Mouse (Mus musculus) stomach, embryonic 16.5 days (tissue): ENCODE data around the gene Alkbh5. TPM values are rescaled to one million over a fixed set of nuclear protein-coding genes. Genes with fewer than 3 reads are reported as not detected.
"Not testable (repeated sequence)": the region's sequence is repeated elsewhere in the genome, so short reads cannot be mapped to it uniquely, and the experiment has no call there.

ENCODE experiments used
- ATAC-seq: fragments of 200-750 bp; cut with Nextera tagmentation; 2 replicates; pipeline ENCODE4 v1.8.0; 2017; ENCODE audit warnings: moderate number of reproducible peaks, moderate TSS enrichment; ENCODE audit not compliant: insufficient read depth, low FRiP score
- H3K27ac ChIP-seq: fragments of 300-500 bp; sonication (generic); 2 replicates; pipeline ENCODE4 v1.5.1; 2014; ENCODE audit warnings: low read length
- H3K27me3 ChIP-seq: fragments of 300-500 bp; sonication (generic); 2 replicates; pipeline ENCODE4 v1.6.1; 2014; ENCODE audit warnings: low read length, control low read depth, mixed read lengths; ENCODE audit not compliant: control insufficient read depth, insufficient read depth
- H3K36me3 ChIP-seq: fragments of 300-500 bp; sonication (generic); 2 replicates; pipeline ENCODE4 v1.6.1; 2014; ENCODE audit warnings: low read length; ENCODE audit not compliant: control insufficient read depth, insufficient read depth
- H3K4me1 ChIP-seq: fragments of 300-500 bp; sonication (generic); 2 replicates; pipeline ENCODE4 v1.6.1; 2014; ENCODE audit warnings: low read length, control low read depth, mixed read lengths; ENCODE audit not compliant: control insufficient read depth, insufficient read depth
- H3K4me2 ChIP-seq: fragments of 300-500 bp; sonication (generic); 2 replicates; pipeline ENCODE4 v1.6.1; 2014; ENCODE audit warnings: low read depth, low read length, mixed read lengths
- H3K4me3 ChIP-seq: fragments of 300-500 bp; sonication (generic); replicated peaks from 2 replicates; pipeline ENCODE4 v1.5.1; 2014; ENCODE audit warnings: mild to moderate bottlenecking, low read length
- H3K9ac ChIP-seq: fragments of 300-500 bp; sonication (generic); 2 replicates; pipeline ENCODE4 v1.6.1; 2014; ENCODE audit warnings: low read length
- H3K9me3 ChIP-seq: fragments of 300-500 bp; sonication (generic); replicated peaks from 2 replicates; pipeline ENCODE4 v1.6.1; 2016; ENCODE audit warnings: low read length, control low read depth; ENCODE audit not compliant: control insufficient read depth
- WGBS: fragments of 180-500 bp; shearing (Covaris S2); extraction: QIAGEN DNeasy Blood & Tissue Kit; methylation state at CpG from one replicate; pipeline ENCODE4 v1.1.7; 2014; 5-methylcytosine and 5-hydroxymethylcytosine counted together
- polyA plus RNA-seq: library from polyadenylated mRNA; unstranded; fragments of >200 nt; fragmentation: Nextera tagmentation; extraction: Ambion mirVana; gene quantifications from 2 replicates; pipeline ENCODE4 v1.2.1, GENCODE M21; 2015

The Alkbh5 gene
- polyA plus RNA-seq, 1 experiment from 2014 or later, result 26.7 TPM

DNA sequence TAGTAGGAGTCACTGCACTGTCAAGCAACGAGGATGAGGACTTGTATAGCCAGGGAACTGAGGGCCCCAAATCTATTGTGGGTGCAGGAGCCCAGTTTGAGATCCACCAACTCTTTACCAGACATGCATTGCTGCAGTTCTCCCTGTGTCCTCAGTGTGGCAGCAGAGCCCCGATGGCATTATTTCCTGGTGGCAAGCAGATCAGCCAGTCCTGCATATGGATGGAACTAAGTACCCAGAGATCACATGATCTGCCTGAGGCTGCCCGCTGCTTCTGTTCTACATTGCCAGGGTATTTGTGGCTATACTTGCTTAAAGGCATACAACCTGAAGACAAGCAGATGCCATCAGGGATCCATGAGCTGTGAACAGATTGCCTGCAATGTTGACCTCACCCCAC is 23.2 kb downstream of the Alkbh5 start:
- 11% methylated on average over 3 of the region's 3 CpGs for WGBS
- Histone ChIP-seq H3K4me3 (no peak overlapping the region), H3K27me3 (no peaks in the 10 kb centered on the region), H3K9me3 (no peaks in the 10 kb centered on the region), H3K27ac (no peak overlapping the region), H3K36me3 (peaks cover 9% of the 10 kb centered on the region), H3K4me1 (no peaks in the 10 kb centered on the region), H3K9ac (no peak overlapping the region), H3K4me2 (no peak overlapping the region)
- peak; percentile 53; the same call in 1 of the 2 replicates for ATAC-seq

DNA sequence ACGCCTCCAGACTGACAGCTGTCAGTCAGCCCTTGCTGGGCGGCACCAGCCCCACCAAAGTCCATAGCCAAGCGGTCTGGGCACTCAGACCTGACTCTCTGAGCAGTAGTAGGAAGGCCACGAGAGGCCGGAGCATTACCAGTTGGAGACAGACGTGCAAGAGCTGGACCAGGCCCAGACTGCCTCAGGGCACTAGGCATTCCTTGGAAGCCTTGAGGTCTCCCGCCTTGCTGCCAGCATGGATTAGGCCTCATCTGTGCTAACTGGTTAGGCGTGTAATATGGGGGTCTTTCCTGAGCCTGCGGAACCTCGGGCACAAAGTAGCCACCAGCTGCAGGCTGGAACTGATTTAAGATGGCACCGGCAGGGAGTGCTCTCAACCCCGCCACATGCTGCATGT is 37.8 kb downstream of the Alkbh5 start:
- not testable (repeated sequence) for H3K4me3 ChIP-seq, H3K9me3 ChIP-seq, H3K36me3 ChIP-seq, ATAC-seq, H3K9ac ChIP-seq, H3K27me3 ChIP-seq, H3K4me2 ChIP-seq, H3K27ac ChIP-seq, H3K4me1 ChIP-seq
- WGBS, result 82% methylated on average over 9 of the region's 12 CpGs

Other genes with a start within 250 kb of the Alkbh5 start
- 29.9 and 35.8 TPM in 2 replicates for gene Tom1l2, start 183.5 kb upstream of the Alkbh5 start, polyA plus RNA-seq
- gene Drc3, start 183.1 kb upstream of the Alkbh5 start, polyA plus RNA-seq, result 1.4 TPM in 2 replicates
- 20.0 and 21.2 TPM in 2 replicates for gene Gid4, start 119.2 kb upstream of the Alkbh5 start, polyA plus RNA-seq
- gene Atpaf2, start 117.9 kb upstream of the Alkbh5 start, polyA plus RNA-seq, result 51.2 and 52.6 TPM in 2 replicates
- gene Drg2, start 81.8 kb upstream of the Alkbh5 start, polyA plus RNA-seq, result 84.7 and 92.2 TPM in 2 replicates
- gene Myo15, start 67.0 kb upstream of the Alkbh5 start, polyA plus RNA-seq, result 0.10 and 0.19 TPM in 2 replicates
- 43.2 and 46.7 TPM in 2 replicates for gene Llgl1, start 163.3 kb downstream of the Alkbh5 start, polyA plus RNA-seq
- 87.7 and 97.6 TPM in 2 replicates for gene Flii, start 190.9 kb downstream of the Alkbh5 start, polyA plus RNA-seq
- gene Mief2, start 192.0 kb downstream of the Alkbh5 start, polyA plus RNA-seq, result 11.2 and 13.2 TPM in 2 replicates
- 13.0 and 13.8 TPM in 2 replicates for gene Top3a, start 241.0 kb downstream of the Alkbh5 start, polyA plus RNA-seq
- gene Smcr8, start 241.1 kb downstream of the Alkbh5 start, polyA plus RNA-seq, result 5.6 and 6.1 TPM in 2 replicates